Mouse (Mus musculus) liver, embryonic 11.5 days (tissue): Measurements from ENCODE around the gene Camkk2. TPM values are rescaled to one million over a fixed set of nuclear protein-coding genes. Genes with fewer than 3 reads are reported as not detected.

Experiments
- ATAC-seq: fragments of 200-750 bp; cut with Nextera tagmentation; replicated peaks from 2 replicates; pipeline ENCODE4 v1.8.0; 2017; ENCODE audit warnings: moderate number of reproducible peaks, mild to moderate bottlenecking, moderate TSS enrichment, moderate library complexity; ENCODE audit not compliant: low FRiP score
- DNase-seq: peaks from one replicate; pipeline ENCODE4 v3.0.0-alpha.2; 2017; ENCODE audit warnings: low spot score
- H3K27ac ChIP-seq: fragments of 300-500 bp; sonication (generic); 2 replicates; pipeline ENCODE4 v1.5.1; 2014; ENCODE audit warnings: mild to moderate bottlenecking, low read depth, low read length, control low read depth
- H3K27me3 ChIP-seq: fragments of 300-500 bp; sonication (generic); replicated peaks from 2 replicates; pipeline ENCODE4 v1.6.1; 2014; ENCODE audit warnings: low read length, mixed read lengths; ENCODE audit not compliant: control insufficient read depth, insufficient read depth
- H3K36me3 ChIP-seq: fragments of 300-500 bp; sonication (generic); 2 replicates; pipeline ENCODE4 v1.6.1; 2014; ENCODE audit warnings: mild to moderate bottlenecking, low read length, moderate library complexity, mixed read lengths; ENCODE audit not compliant: control insufficient read depth, insufficient read depth
- H3K4me1 ChIP-seq: fragments of 300-500 bp; sonication (generic); replicated peaks from 2 replicates; pipeline ENCODE4 v1.6.1; 2014; ENCODE audit warnings: low read length, mixed read lengths; ENCODE audit not compliant: control insufficient read depth, insufficient read depth
- H3K4me2 ChIP-seq: fragments of 300-500 bp; sonication (generic); 2 replicates; pipeline ENCODE4 v1.6.1; 2014; ENCODE audit warnings: mild to moderate bottlenecking, control low read depth, moderate library complexity
- H3K4me3 ChIP-seq: fragments of 300-500 bp; sonication (generic); 2 replicates; pipeline ENCODE4 v1.5.1; 2014; ENCODE audit warnings: low read depth, low read length, control low read depth
- H3K9ac ChIP-seq: fragments of 300-500 bp; sonication (generic); 2 replicates; pipeline ENCODE4 v1.6.1; 2014; ENCODE audit warnings: low read depth, low read length, control low read depth
- H3K9me3 ChIP-seq: fragments of 300-500 bp; sonication (generic); 2 replicates; pipeline ENCODE4 v1.6.1; 2016; ENCODE audit warnings: low read length, inconsistent platforms, mixed read lengths; ENCODE audit not compliant: control insufficient read depth
- WGBS: fragments of 180-500 bp; shearing (Covaris S2); extraction: QIAGEN DNeasy Blood & Tissue Kit; methylation state at CpG from one replicate; pipeline ENCODE4 v1.1.7; 2014; 5-methylcytosine and 5-hydroxymethylcytosine counted together
- polyA plus RNA-seq: library from polyadenylated mRNA; unstranded; fragments of >200 nt; fragmentation: Nextera tagmentation; extraction: Ambion mirVana; gene quantifications from 2 replicates; pipeline ENCODE4 v1.2.1, GENCODE M21; 2014

The Camkk2 gene
- polyA plus RNA-seq, 1 experiment from 2014 or later, result 15.5 TPM

GRCm38 (mm10) chr5:122719168-122719567, 60.0 kb downstream of the Camkk2 start:
- WGBS, result 83% methylated on average over 8 of the region's 8 CpGs
- no peaks in the 10 kb centered on the region for H3K9me3 ChIP-seq
- no peaks in the 10 kb centered on the region for H3K27me3 ChIP-seq
- DNase-seq (no peak), ATAC-seq (no peak)
- H3K4me1 ChIP-seq, result no peaks in the 10 kb centered on the region
- peaks cover 3% of the 10 kb centered on the region; the same call in 1 of the 2 replicates for H3K36me3 ChIP-seq
- no peak overlapping the region for H3K4me2 ChIP-seq
- H3K4me3 ChIP-seq, result no peak overlapping the region
- no peak overlapping the region for H3K27ac ChIP-seq
- no peak overlapping the region for H3K9ac ChIP-seq

GRCm38 (mm10) chr5:122718400-122718799, 60.8 kb downstream of the Camkk2 start:
- ATAC-seq, result no peak

GRCm38 (mm10) chr5:122716793-122717192, 62.4 kb downstream of the Camkk2 start:
- ATAC-seq (no peak), DNase-seq (no peak)
- H3K4me3 ChIP-seq, result no peak overlapping the region
- no peaks in the 10 kb centered on the region for H3K27me3 ChIP-seq
- peaks cover 3% of the 10 kb centered on the region; the same call in 1 of the 2 replicates for H3K36me3 ChIP-seq
- WGBS, result 95% methylated on average over 2 of the region's 2 CpGs
- no peak overlapping the region for H3K27ac ChIP-seq
- no peaks in the 10 kb centered on the region for H3K4me1 ChIP-seq
- no peak overlapping the region for H3K4me2 ChIP-seq
- no peaks in the 10 kb centered on the region for H3K9me3 ChIP-seq
- no peak overlapping the region for H3K9ac ChIP-seq

More at GRCm38 (mm10) chr5:122718400-122718799, 60.8 kb downstream of the Camkk2 start:
- peaks cover 3% of the 10 kb centered on the region; the same call in 1 of the 2 replicates for H3K36me3 ChIP-seq
- no peak overlapping the region for H3K9ac ChIP-seq
- H3K4me3 ChIP-seq, result no peak overlapping the region
- H3K27ac ChIP-seq, result no peak overlapping the region
- no peak overlapping the region for H3K4me2 ChIP-seq
- no peaks in the 10 kb centered on the region for H3K9me3 ChIP-seq
- no peaks in the 10 kb centered on the region for H3K27me3 ChIP-seq
- H3K4me1 ChIP-seq, result no peaks in the 10 kb centered on the region
- WGBS, result 70% methylated on average over 7 of the region's 7 CpGs
- DNase-seq, result no peak

- no peak for ATAC-seq
Measured at GRCm38 (mm10) chr5:122715723-122716122, 63.5 kb downstream of the Camkk2 start.

GRCm38 (mm10) chr5:122708819-122709218, 70.4 kb downstream of the Camkk2 start:
- no peaks in the 10 kb centered on the region for H3K27me3 ChIP-seq
- H3K9ac ChIP-seq, result no peak overlapping the region
- peaks cover 17% of the 10 kb centered on the region for H3K4me1 ChIP-seq
- DNase-seq, result no peak
- ATAC-seq, result peak; percentile 62
- peak overlapping the region; percentile 99; the same call in 1 of the 2 replicates for H3K4me2 ChIP-seq
- WGBS, result 37% methylated on average over 6 of the region's 6 CpGs
- no peak overlapping the region; the same call in 1 of the 2 replicates for H3K27ac ChIP-seq
- H3K4me3 ChIP-seq, result no peak overlapping the region
- no peaks in the 10 kb centered on the region for H3K9me3 ChIP-seq
- no peaks in the 10 kb centered on the region for H3K36me3 ChIP-seq

More at GRCm38 (mm10) chr5:122715723-122716122, 63.5 kb downstream of the Camkk2 start:
- peaks cover 3% of the 10 kb centered on the region; the same call in 1 of the 2 replicates for H3K36me3 ChIP-seq
- no peaks in the 10 kb centered on the region for H3K4me1 ChIP-seq
- H3K4me2 ChIP-seq, result no peak overlapping the region
- H3K4me3 ChIP-seq, result no peak overlapping the region
- H3K27me3 ChIP-seq, result no peaks in the 10 kb centered on the region
- no peak for DNase-seq
- no peak overlapping the region for H3K27ac ChIP-seq
- H3K9ac ChIP-seq, result no peak overlapping the region
- WGBS, result 78% methylated on average over 1 of the region's 1 CpGs
- no peaks in the 10 kb centered on the region for H3K9me3 ChIP-seq

GRCm38 (mm10) chr5:122707276-122708181, 71.7 kb downstream of the Camkk2 start, which contains the start of gene P2rx4:
Gene P2rx4, plus strand, starts transcription at chr5:122707544.
- Histone ChIP-seq H3K27ac (peak within 1 kb of the TSS; percentile 84), H3K4me2 (peak within 1 kb of the TSS; percentile 99), H3K36me3 (no peaks in the 10 kb centered on the region), H3K9ac (peak within 1 kb of the TSS; percentile 82), H3K4me1 (peaks cover 22% of the 10 kb centered on the region), H3K27me3 (no peaks in the 10 kb centered on the region), H3K4me3 (peak within 1 kb of the TSS; percentile 75), H3K9me3 (no peaks in the 10 kb centered on the region)
- DNase-seq, result peak; percentile 84
- peak; percentile 87 for ATAC-seq
- under 1% methylated on average over 65 of the region's 66 CpGs for WGBS

- peak overlapping the region; percentile 99 for H3K4me2 ChIP-seq
- ATAC-seq (peak; percentile 38), DNase-seq (no peak)
- H3K9me3 ChIP-seq, result no peaks in the 10 kb centered on the region
- H3K27ac ChIP-seq, result peak overlapping the region; percentile 84; the same call in 1 of the 2 replicates
- 38% methylated on average over 5 of the region's 5 CpGs for WGBS
- H3K4me1 ChIP-seq, result peaks cover 22% of the 10 kb centered on the region
- H3K27me3 ChIP-seq, result no peaks in the 10 kb centered on the region
- H3K36me3 ChIP-seq, result no peaks in the 10 kb centered on the region
- H3K9ac ChIP-seq, result peak overlapping the region; percentile 82
- H3K4me3 ChIP-seq, result peak overlapping the region; percentile 75
Measured at GRCm38 (mm10) chr5:122706917-122707275, 72.3 kb downstream of the Camkk2 start.

- H3K36me3 ChIP-seq, result no peaks in the 10 kb centered on the region
- no peak overlapping the region for H3K4me2 ChIP-seq
- H3K27ac ChIP-seq, result no peak overlapping the region
- peaks cover 32% of the 10 kb centered on the region for H3K4me1 ChIP-seq
- H3K27me3 ChIP-seq, result no peaks in the 10 kb centered on the region
- DNase-seq (no peak), ATAC-seq (no peak)
- 68% methylated on average over 3 of the region's 3 CpGs for WGBS
- no peaks in the 10 kb centered on the region for H3K9me3 ChIP-seq
- no peak overlapping the region for H3K4me3 ChIP-seq
- H3K9ac ChIP-seq, result no peak overlapping the region
Measured at GRCm38 (mm10) chr5:122705174-122705573, 74.0 kb downstream of the Camkk2 start.
